Mouse (Mus musculus): Measurements from ENCODE around the gene Gcc1. TPM values are rescaled to one million over a fixed set of nuclear protein-coding genes. Genes with fewer than 3 reads are reported as not detected.

Gcc1 gene
- total RNA-seq, 2 experiments from 2014 or later: 20.9 to 25.7 TPM

- no peak for DNase-seq (ENCODE audit: extremely low spot score in 1 of 2, low spot score in 2 of 2)
- no peak overlapping the region for H3K4me3 ChIP-seq
- TF ChIP-seq CTCF (IDR thresholded peaks at IDR 0.05): no peak
- no peak overlapping the region for H3K27ac ChIP-seq
- intact Hi-C loops (cut with DNase I): no loop called here
Measured at GRCm38 (mm10) chr6:28447937-28448336, 19.7 kb upstream of the Gcc1 start.

GRCm38 (mm10) chr6:28431538-28431855 is 3.3 kb upstream of the Gcc1 start:
- no peak for TF ChIP-seq CTCF (IDR thresholded peaks at IDR 0.05)
- H3K4me3 ChIP-seq: no peak overlapping the region
- no peak overlapping the region for H3K27ac ChIP-seq
- intact Hi-C loops (cut with DNase I): no loop called here
- DNase-seq (ENCODE audit: extremely low spot score in 1 of 2, low spot score in 2 of 2): no peak

GRCm38 (mm10) chr6:28430795-28431537 is 2.8 kb upstream of the Gcc1 start:
- TF ChIP-seq CTCF (IDR thresholded peaks at IDR 0.05): no peak
- no peak overlapping the region for H3K27ac ChIP-seq
- DNase-seq (ENCODE audit: extremely low spot score in 1 of 2, low spot score in 2 of 2): no peak
- intact Hi-C loops (cut with DNase I): no loop called here
- no peak overlapping the region for H3K4me3 ChIP-seq

- Histone ChIP-seq H3K4me3 (no peak overlapping the region), H3K27ac (no peak overlapping the region)
- no peak for TF ChIP-seq CTCF (IDR thresholded peaks at IDR 0.05)
- intact Hi-C loops (cut with DNase I): no loop called here
- no peak for DNase-seq (ENCODE audit: extremely low spot score in 1 of 2, low spot score in 2 of 2)
Measured at GRCm38 (mm10) chr6:28429870-28430269, 1.7 kb upstream of the Gcc1 start.

GRCm38 (mm10) chr6:28427096-28427839 is 922 bp downstream of the Gcc1 start, which contains the start of gene Fscn3:
Gene Fscn3 (plus strand): TSS chr6:28427789.
- DNase-seq (ENCODE audit: extremely low spot score in 1 of 2, low spot score in 2 of 2): no peak
- intact Hi-C loops (cut with DNase I): no loop called here
- no peak for TF ChIP-seq CTCF (IDR thresholded peaks at IDR 0.05)
- Histone ChIP-seq H3K27ac (no peak within 1 kb of the TSS), H3K4me3 (no peak within 1 kb of the TSS)

GRCm38 (mm10) chr6:28425019-28425418 is 3.2 kb downstream of the Gcc1 start:
- intact Hi-C loops (cut with DNase I): no loop called here
- TF ChIP-seq CTCF (IDR thresholded peaks at IDR 0.05): no peak
- H3K27ac ChIP-seq: no peak overlapping the region
- DNase-seq (ENCODE audit: extremely low spot score in 1 of 2, low spot score in 2 of 2): no peak
- H3K4me3 ChIP-seq: peak overlapping the region; percentile 73

GRCm38 (mm10) chr6:28423767-28424695 is 4.2 kb downstream of the Gcc1 start:
- peak; percentile 47 to 57 for DNase-seq (ENCODE audit: extremely low spot score in 1 of 2, low spot score in 2 of 2)
- intact Hi-C loops (cut with DNase I): loop anchor here (1.0 to 5.0 kb wide), 4 partner anchors 55 to 598 kb away; partner anchors contain the start of gene Lrrc4
- H3K27ac ChIP-seq: peak overlapping the region; percentile 97
- H3K4me3 ChIP-seq: peak overlapping the region; percentile 73
- TF ChIP-seq CTCF (IDR thresholded peaks at IDR 0.05): peak; percentile 23

GRCm38 (mm10) chr6:28423313-28423712 is 4.9 kb downstream of the Gcc1 start, which contains the start of gene Arf5:
Gene Arf5 (plus strand): TSS chr6:28423560.
- Histone ChIP-seq H3K27ac (peak within 1 kb of the TSS; percentile 97), H3K4me3 (peak within 1 kb of the TSS; percentile 73)
- intact Hi-C loops (cut with DNase I): loop anchor here (5.0 kb wide), 3 partner anchors 161 to 599 kb away; partner anchors contain the start of gene Lrrc4
- DNase-seq (ENCODE audit: extremely low spot score in 1 of 2, low spot score in 2 of 2): peak; percentile 95
- TF ChIP-seq CTCF (IDR thresholded peaks at IDR 0.05): no peak

- DNase-seq (ENCODE audit: extremely low spot score in 1 of 2, low spot score in 2 of 2): no peak
- TF ChIP-seq CTCF (IDR thresholded peaks at IDR 0.05): no peak
- intact Hi-C loops (cut with DNase I): loop anchor here (5.0 kb wide), 3 partner anchors 160 to 600 kb away; partner anchors contain the start of gene Lrrc4
- Histone ChIP-seq H3K27ac (peak overlapping the region; percentile 69), H3K4me3 (peak overlapping the region; percentile 73)
Measured at GRCm38 (mm10) chr6:28422651-28423290, 5.4 kb downstream of the Gcc1 start.

- Histone ChIP-seq H3K27ac (peak overlapping the region; percentile 66), H3K4me3 (peak overlapping the region; percentile 85)
- peak; percentile 61 for TF ChIP-seq CTCF (IDR thresholded peaks at IDR 0.05)
- intact Hi-C loops (cut with DNase I): loop anchor here (5.0 kb wide), 3 partner anchors 159 to 601 kb away; partner anchors contain the start of gene Lrrc4
- peak; percentile 91 to 95 for DNase-seq (ENCODE audit: extremely low spot score in 1 of 2, low spot score in 2 of 2)
Measured at GRCm38 (mm10) chr6:28421469-28422000, 6.7 kb downstream of the Gcc1 start.

Measured in left cerebral cortex, adult 2 months (tissue).